Mouse (Mus musculus): ENCODE results near the gene Ifitm5. TPM values are rescaled to one million over a fixed set of nuclear protein-coding genes. Genes with fewer than 3 reads are reported as not detected.
"Not testable (repeated sequence)": the region's sequence is repeated elsewhere in the genome, so short reads cannot be mapped to it uniquely, and the experiment has no call there.

The Ifitm5 gene
- total and polyA plus RNA-seq, 2 experiments from 2014 or later, result 0.63 TPM; not detected in 1

- DNase-seq (ENCODE audit: low spot score) (no peak), ATAC-seq (ENCODE audit: low FRiP score) (no peak)
- no peak overlapping the region for H3K4me3 ChIP-seq (ENCODE audit: low read depth, low read length)
- no peak overlapping the region for H3K4me2 ChIP-seq (ENCODE audit: low read depth, low read length, poor library complexity, severe bottlenecking)
- no peak for TF ChIP-seq CTCF (IDR thresholded peaks at IDR 0.05)
- WGBS, result 75% methylated on average over 6 of the region's 6 CpGs
- no peak overlapping the region for H3K27ac ChIP-seq (ENCODE audit: low read depth, low read length)
- H3K4me1 ChIP-seq (ENCODE audit: insufficient read depth, low read length), result no peaks in the 10 kb centered on the region
- H3K9ac ChIP-seq (replicated peaks; ENCODE audit: low read length, poor library complexity, severe bottlenecking), result no peak overlapping the region
- H3K9me3 ChIP-seq (ENCODE audit: low read length), result no peaks in the 10 kb centered on the region
- no peaks in the 10 kb centered on the region for H3K27me3 ChIP-seq (ENCODE audit: insufficient read depth, low read length)
- no peaks in the 10 kb centered on the region for H3K36me3 ChIP-seq (ENCODE audit: insufficient read depth, low read length)
These were observed 40.1 kb upstream of the Ifitm5 start for GRCm38 (mm10) chr7:140990185-140990584.

- Histone ChIP-seq H3K4me1 (ENCODE audit: insufficient read depth, low read length) (no peaks in the 10 kb centered on the region), H3K4me3 (ENCODE audit: low read depth, low read length) (no peak overlapping the region), H3K36me3 (ENCODE audit: insufficient read depth, low read length) (no peaks in the 10 kb centered on the region), H3K9me3 (ENCODE audit: low read length) (no peaks in the 10 kb centered on the region), H3K27me3 (ENCODE audit: insufficient read depth, low read length) (no peaks in the 10 kb centered on the region), H3K4me2 (ENCODE audit: low read depth, low read length, poor library complexity, severe bottlenecking) (no peak overlapping the region), H3K27ac (ENCODE audit: low read depth, low read length) (no peak overlapping the region), H3K9ac (replicated peaks; ENCODE audit: low read length, poor library complexity, severe bottlenecking) (no peak overlapping the region)
- DNase-seq (ENCODE audit: low spot score) (no peak), ATAC-seq (ENCODE audit: low FRiP score) (no peak)
- 87% methylated on average over 4 of the region's 4 CpGs for WGBS
- TF ChIP-seq CTCF (IDR thresholded peaks at IDR 0.05), result no peak
These were observed 38.9 kb upstream of the Ifitm5 start for GRCm38 (mm10) chr7:140989022-140989421.

GRCm38 (mm10) chr7:140987182-140988138, 37.4 kb upstream of the Ifitm5 start:
- no peak for ATAC-seq (ENCODE audit: low FRiP score)
- H3K27me3 ChIP-seq (ENCODE audit: insufficient read depth, low read length), result no peaks in the 10 kb centered on the region
- no peaks in the 10 kb centered on the region for H3K9me3 ChIP-seq (ENCODE audit: low read length)
- H3K27ac ChIP-seq (ENCODE audit: low read depth, low read length), result no peak overlapping the region
- no peak for DNase-seq (ENCODE audit: low spot score)
- H3K4me2 ChIP-seq (ENCODE audit: low read depth, low read length, poor library complexity, severe bottlenecking), result no peak overlapping the region
- WGBS, result 87% methylated on average over 17 of the region's 17 CpGs
- no peak overlapping the region for H3K9ac ChIP-seq (replicated peaks; ENCODE audit: low read length, poor library complexity, severe bottlenecking)
- no peak for TF ChIP-seq CTCF (IDR thresholded peaks at IDR 0.05)
- no peak overlapping the region for H3K4me3 ChIP-seq (ENCODE audit: low read depth, low read length)
- no peaks in the 10 kb centered on the region for H3K4me1 ChIP-seq (ENCODE audit: insufficient read depth, low read length)
- H3K36me3 ChIP-seq (ENCODE audit: insufficient read depth, low read length), result no peaks in the 10 kb centered on the region

- Histone ChIP-seq H3K27ac (ENCODE audit: low read depth, low read length) (no peak overlapping the region), H3K9ac (replicated peaks; ENCODE audit: low read length, poor library complexity, severe bottlenecking) (no peak overlapping the region), H3K4me3 (ENCODE audit: low read depth, low read length) (no peak overlapping the region), H3K9me3 (ENCODE audit: low read length) (no peaks in the 10 kb centered on the region), H3K4me1 (ENCODE audit: insufficient read depth, low read length) (no peaks in the 10 kb centered on the region), H3K4me2 (ENCODE audit: low read depth, low read length, poor library complexity, severe bottlenecking) (no peak overlapping the region), H3K27me3 (ENCODE audit: insufficient read depth, low read length) (no peaks in the 10 kb centered on the region), H3K36me3 (ENCODE audit: insufficient read depth, low read length) (no peaks in the 10 kb centered on the region)
- 91% methylated on average over 7 of the region's 7 CpGs for WGBS
- DNase-seq (ENCODE audit: low spot score) (no peak), ATAC-seq (ENCODE audit: low FRiP score) (no peak)
- no peak for TF ChIP-seq CTCF (IDR thresholded peaks at IDR 0.05)
These were observed 32.9 kb upstream of the Ifitm5 start for GRCm38 (mm10) chr7:140982971-140983370.

GRCm38 (mm10) chr7:140981704-140982103, 31.6 kb upstream of the Ifitm5 start:
- no peaks in the 10 kb centered on the region for H3K27me3 ChIP-seq (ENCODE audit: insufficient read depth, low read length)
- H3K9me3 ChIP-seq (ENCODE audit: low read length), result no peaks in the 10 kb centered on the region
- WGBS, result 95% methylated on average over 8 of the region's 8 CpGs
- TF ChIP-seq CTCF (IDR thresholded peaks at IDR 0.05), result no peak
- H3K9ac ChIP-seq (replicated peaks; ENCODE audit: low read length, poor library complexity, severe bottlenecking), result no peak overlapping the region
- no peak overlapping the region for H3K4me3 ChIP-seq (ENCODE audit: low read depth, low read length)
- ATAC-seq (ENCODE audit: low FRiP score), result no peak
- H3K36me3 ChIP-seq (ENCODE audit: insufficient read depth, low read length), result no peaks in the 10 kb centered on the region
- no peak for DNase-seq (ENCODE audit: low spot score)
- no peak overlapping the region for H3K4me2 ChIP-seq (ENCODE audit: low read depth, low read length, poor library complexity, severe bottlenecking)
- no peaks in the 10 kb centered on the region for H3K4me1 ChIP-seq (ENCODE audit: insufficient read depth, low read length)
- H3K27ac ChIP-seq (ENCODE audit: low read depth, low read length), result no peak overlapping the region

GRCm38 (mm10) chr7:140976720-140977119, 26.6 kb upstream of the Ifitm5 start:
- H3K9ac ChIP-seq (replicated peaks; ENCODE audit: low read length, poor library complexity, severe bottlenecking); H3K4me2 ChIP-seq (ENCODE audit: low read depth, low read length, poor library complexity, severe bottlenecking); ATAC-seq (ENCODE audit: low FRiP score); H3K36me3 ChIP-seq (ENCODE audit: insufficient read depth, low read length); H3K4me1 ChIP-seq (ENCODE audit: insufficient read depth, low read length); H3K27ac ChIP-seq (ENCODE audit: low read depth, low read length); DNase-seq (ENCODE audit: low spot score); H3K9me3 ChIP-seq (ENCODE audit: low read length); H3K27me3 ChIP-seq (ENCODE audit: insufficient read depth, low read length); H3K4me3 ChIP-seq (ENCODE audit: low read depth, low read length): not testable (repeated sequence)
- 88% methylated on average over 9 of the region's 9 CpGs for WGBS
